Mouse (Mus musculus): Measurements from ENCODE around the gene Socs2.

DNA sequence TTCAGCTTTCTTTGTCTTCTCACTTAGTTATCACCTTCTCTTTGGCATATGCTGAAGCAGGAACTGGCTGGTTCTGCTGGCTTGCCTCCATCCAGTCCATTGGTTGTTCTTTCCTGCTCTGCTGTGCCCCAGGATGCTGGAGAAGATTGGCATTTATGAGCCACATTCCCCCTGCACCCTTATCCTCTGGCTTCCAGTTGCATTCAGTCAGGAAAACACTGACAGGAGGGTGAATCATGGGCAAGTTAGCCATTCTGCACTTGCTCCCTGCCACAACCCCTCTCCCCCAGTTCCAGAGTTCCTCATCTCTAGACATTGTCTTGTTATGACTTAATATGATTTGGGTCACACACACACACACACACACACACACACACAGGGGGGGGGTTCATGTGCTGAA, 47.8 kb downstream of the Socs2 start:
- no peak for TF ChIP-seq GATA1 (IDR thresholded peaks at IDR 0.05; ENCODE audit: low read length)
- TF ChIP-seq TAL1 (IDR thresholded peaks at IDR 0.05; ENCODE audit: low read length) = no peak
